Mouse (Mus musculus): ENCODE data around the gene Dag1. TPM values are rescaled to one million over a fixed set of nuclear protein-coding genes. Genes with fewer than 3 reads are reported as not detected.
"Not testable (repeated sequence)": the region's sequence is repeated elsewhere in the genome, so short reads cannot be mapped to it uniquely, and the experiment has no call there.

The Dag1 gene
- total RNA-seq, 2 experiments from 2014 or later, result 119 to 120 TPM

- DNase-seq (ENCODE audit: low spot score in 2 of 2), result no peak
Observed at GRCm38 (mm10) chr9:108232908-108233307, 30.9 kb downstream of the Dag1 start.

GRCm38 (mm10) chr9:108227911-108228649 lies 35.7 kb downstream of the Dag1 start:
- DNase-seq (ENCODE audit: low spot score in 2 of 2), result no peak

GRCm38 (mm10) chr9:108225166-108225565 lies 38.6 kb downstream of the Dag1 start:
- no peak for DNase-seq (ENCODE audit: low spot score in 2 of 2)

GRCm38 (mm10) chr9:108223633-108224032 lies 40.1 kb downstream of the Dag1 start:
- DNase-seq (ENCODE audit: low spot score in 2 of 2), result no peak

GRCm38 (mm10) chr9:108221566-108221965 lies 42.2 kb downstream of the Dag1 start:
- no peak for DNase-seq (ENCODE audit: low spot score in 2 of 2)

GRCm38 (mm10) chr9:108220380-108220774 lies 43.4 kb downstream of the Dag1 start:
- no peak for DNase-seq (ENCODE audit: low spot score in 2 of 2)

- DNase-seq (ENCODE audit: low spot score in 2 of 2), result no peak
Observed at GRCm38 (mm10) chr9:108219766-108220379, 43.9 kb downstream of the Dag1 start.

- no peak for DNase-seq (ENCODE audit: low spot score in 2 of 2)
Observed at GRCm38 (mm10) chr9:108217936-108218543, 45.7 kb downstream of the Dag1 start.

- no peak for DNase-seq (ENCODE audit: low spot score in 2 of 2)
Observed at GRCm38 (mm10) chr9:108217406-108217805, 46.4 kb downstream of the Dag1 start.

GRCm38 (mm10) chr9:108213105-108213504 lies 50.7 kb downstream of the Dag1 start:
- DNase-seq (ENCODE audit: low spot score in 2 of 2), result no peak

GRCm38 (mm10) chr9:108212426-108212825 lies 51.3 kb downstream of the Dag1 start:
- DNase-seq (ENCODE audit: low spot score in 2 of 2), result no peak

- DNase-seq (ENCODE audit: low spot score in 2 of 2), result no peak
Observed at GRCm38 (mm10) chr9:108205571-108205901, 58.2 kb downstream of the Dag1 start.

- no peak for DNase-seq (ENCODE audit: low spot score in 2 of 2)
Observed at GRCm38 (mm10) chr9:108204884-108205570, 58.7 kb downstream of the Dag1 start.

GRCm38 (mm10) chr9:108203015-108203414 lies 60.7 kb downstream of the Dag1 start:
- DNase-seq (ENCODE audit: low spot score in 2 of 2), result peak; percentile 71 to 74

- no peak for DNase-seq (ENCODE audit: low spot score in 2 of 2)
Observed at GRCm38 (mm10) chr9:108202169-108202568, 61.6 kb downstream of the Dag1 start.

GRCm38 (mm10) chr9:108201160-108201559 lies 62.6 kb downstream of the Dag1 start:
- peak; percentile 86 to 95 for DNase-seq (ENCODE audit: low spot score in 2 of 2)

- DNase-seq (ENCODE audit: low spot score in 2 of 2), result no peak
Observed at GRCm38 (mm10) chr9:108198621-108199020, 65.1 kb downstream of the Dag1 start.

GRCm38 (mm10) chr9:108196920-108197677 lies 66.7 kb downstream of the Dag1 start:
- no peak for DNase-seq (ENCODE audit: low spot score in 2 of 2)

- DNase-seq (ENCODE audit: low spot score in 2 of 2), result not testable (repeated sequence)
Observed at GRCm38 (mm10) chr9:108196222-108196621, 67.5 kb downstream of the Dag1 start.

- peak; percentile 74 to 80 for DNase-seq (ENCODE audit: low spot score in 2 of 2)
Observed at GRCm38 (mm10) chr9:108189787-108190679, 73.7 kb downstream of the Dag1 start, which contains the start of gene Bsn. Gene Bsn (minus strand): TSS chr9:108190384.

Data from layer of hippocampus, postnatal 14 days (tissue).